Mouse (Mus musculus): Measurements from ENCODE around the gene Lamb3. TPM values are rescaled to one million over a fixed set of nuclear protein-coding genes. Genes with fewer than 3 reads are reported as not detected.

Lamb3 gene
- total and polyA plus RNA-seq, 3 experiments, result 10.1 to 14.6 (median 12.3) TPM

DNA sequence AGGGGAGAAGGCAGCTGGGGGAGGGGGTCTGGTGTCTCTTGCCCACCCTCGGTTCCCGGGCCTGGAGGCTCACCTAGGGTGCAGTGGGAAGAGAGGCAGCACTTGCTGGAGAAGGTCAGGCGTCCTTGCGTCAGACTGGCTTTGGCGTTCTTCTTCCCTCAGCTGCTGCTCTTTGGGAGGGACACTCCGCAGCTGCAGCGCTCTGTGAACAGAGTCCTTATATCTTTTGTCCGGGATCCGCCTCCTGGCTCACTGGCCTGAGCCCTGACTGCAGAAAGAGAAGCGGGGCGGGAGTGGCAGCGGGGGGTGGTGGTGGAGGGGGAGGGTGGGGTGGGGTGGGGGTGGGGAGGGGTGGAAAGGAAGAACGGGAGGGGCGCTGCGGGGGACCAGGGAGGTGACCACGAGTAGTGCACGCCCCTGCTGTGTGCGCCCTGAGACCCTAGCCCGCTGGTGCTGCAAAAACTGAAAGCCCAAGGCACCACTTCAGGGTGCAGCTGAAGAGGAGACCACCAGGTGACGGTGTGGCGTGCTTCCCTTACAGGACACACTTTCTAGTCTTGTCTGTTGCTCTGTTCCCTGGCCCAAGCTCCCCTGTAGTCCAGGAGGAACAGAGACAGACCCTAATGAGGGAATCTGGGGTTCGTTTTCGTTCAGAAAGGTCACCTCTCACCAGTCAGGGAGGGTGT lies 65.6 kb downstream of the Lamb3 start, which contains the start of gene G0s2:
Gene G0s2, minus strand, starts transcription at position 302 of the 686 bp plus-strand sequence.
- H3K27ac ChIP-seq (ENCODE audit: insufficient read depth, low read depth), result no peak within 1 kb of the TSS
- in situ Hi-C loops (cut with MboI; ENCODE audit: low pct_ligation_motif_present, low pct_unique_long_range_greater_than_20kb, low sequenced_read_pairs), result no loop called here
- no peaks in the 10 kb centered on the region for H3K79me2 ChIP-seq (replicated peaks; ENCODE audit: control insufficient read depth, extremely low read depth, insufficient read depth, poor library complexity, severe bottlenecking)
- TF ChIP-seq MXI1 (IDR thresholded peaks at IDR 0.05; ENCODE audit: low read depth, low read length) (no peak), ZNF384 (IDR thresholded peaks at IDR 0.05; ENCODE audit: low read depth, low read length) (no peak), GABPA (IDR thresholded peaks at IDR 0.05; ENCODE audit: insufficient replicate concordance, low read depth, low read length) (no peak)
- no peaks in the 10 kb centered on the region for H3K27me3 ChIP-seq (replicated peaks)
- no peaks in the 10 kb centered on the region for H3K9me3 ChIP-seq (replicated peaks; ENCODE audit: low read length)
- H3K9ac ChIP-seq (ENCODE audit: insufficient read depth, low read depth), result no peak within 1 kb of the TSS
- H3K36me3 ChIP-seq (replicated peaks in 1 of 2; ENCODE audit: control insufficient read depth in 1 of 2, insufficient read depth in 1 of 2, low read length in 1 of 2), result peaks cover 0 to 30% of the 10 kb centered on the region in 2 experiments
- dilution Hi-C loops (cut with MboI; ENCODE audit: extremely low pct_ligation_motif_present, extremely low pct_unique_long_range_greater_than_20kb, low sequenced_read_pairs), result no loop called here
- no peak within 1 kb of the TSS for H3K4me3 ChIP-seq (replicated peaks in 1 of 3; ENCODE audit: low read depth in 2 of 3, low read length in 2 of 3, poor library complexity in 1 of 3)
- H3K4me2 ChIP-seq (ENCODE audit: insufficient read depth, low read depth, poor library complexity, severe bottlenecking), result no peak within 1 kb of the TSS
- H3K4me1 ChIP-seq (ENCODE audit: control insufficient read depth in 1 of 2, insufficient read depth in 2 of 2), result peaks cover 10 to 33% of the 10 kb centered on the region in 2 experiments
- DNase-seq (ENCODE audit: extremely low read depth), result no peak

DNA sequence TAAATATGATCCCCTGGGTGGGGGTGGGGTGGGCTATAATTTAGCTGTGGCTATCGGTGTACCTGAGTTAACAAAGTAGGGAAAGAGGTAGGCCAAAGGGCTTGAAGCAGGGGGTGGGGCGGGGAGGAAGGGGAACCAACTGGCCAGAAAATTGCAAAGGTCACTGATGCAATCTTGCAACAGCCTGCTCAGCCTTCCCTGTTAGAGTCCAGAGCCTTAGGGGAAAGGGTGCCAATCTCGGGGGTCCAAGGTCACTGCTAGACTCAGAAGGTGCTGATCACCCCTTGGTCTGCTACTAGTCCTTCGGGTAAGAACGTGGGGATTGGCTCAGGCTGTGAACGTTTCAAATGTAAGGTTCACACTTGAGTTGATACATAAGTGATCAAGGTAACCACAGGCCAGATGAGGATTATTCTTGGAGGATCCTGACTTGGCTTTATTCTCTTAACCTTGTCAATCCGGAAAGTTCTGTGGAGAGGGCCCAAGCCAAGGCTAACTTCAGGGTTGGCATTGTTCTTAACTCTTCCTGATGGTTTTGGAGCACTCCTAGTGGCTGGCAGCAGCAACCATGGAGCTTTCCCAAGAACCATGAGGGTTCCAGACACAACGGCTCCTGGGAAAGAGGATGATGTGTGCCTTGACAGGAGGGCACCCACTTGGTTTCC lies 67.0 kb downstream of the Lamb3 start:
- Histone ChIP-seq H3K27ac (ENCODE audit: insufficient read depth, low read depth) (no peak overlapping the region), H3K4me1 (ENCODE audit: control insufficient read depth in 1 of 2, insufficient read depth in 2 of 2) (peaks cover 10 to 33% of the 10 kb centered on the region in 2 experiments), H3K9me3 (replicated peaks; ENCODE audit: low read length) (no peaks in the 10 kb centered on the region), H3K79me2 (replicated peaks; ENCODE audit: control insufficient read depth, extremely low read depth, insufficient read depth, poor library complexity, severe bottlenecking) (no peaks in the 10 kb centered on the region), H3K4me2 (ENCODE audit: insufficient read depth, low read depth, poor library complexity, severe bottlenecking) (no peak overlapping the region), H3K9ac (ENCODE audit: insufficient read depth, low read depth) (peak overlapping the region; percentile 23; the same call in 1 of the 2 replicates), H3K36me3 (replicated peaks in 1 of 2; ENCODE audit: control insufficient read depth in 1 of 2, insufficient read depth in 1 of 2, low read length in 1 of 2) (peaks cover 0 to 23% of the 10 kb centered on the region in 2 experiments), H3K27me3 (replicated peaks) (no peaks in the 10 kb centered on the region), H3K4me3 (replicated peaks in 1 of 3; ENCODE audit: low read depth in 2 of 3, low read length in 2 of 3, poor library complexity in 1 of 3) (no peak overlapping the region)
- TF ChIP-seq POLR2A (IDR thresholded peaks at IDR 0.05; ENCODE audit: low read depth, low read length) (no peak), MYC (IDR thresholded peaks at IDR 0.05; ENCODE audit: low read depth, low read length) (no peak), ZC3H11A (IDR thresholded peaks at IDR 0.05; ENCODE audit: low read depth, low read length) (no peak), MAFK (IDR thresholded peaks at IDR 0.05; ENCODE audit: insufficient replicate concordance, low read length) (no peak), RCOR1 (conservative IDR thresholded peaks at IDR 0.05; ENCODE audit: low read depth, low read length) (no peak), CTCF (conservative IDR thresholded peaks at IDR 0.05 in 1 of 2, IDR thresholded peaks at IDR 0.05 in 1 of 2; ENCODE audit: low read depth in 2 of 2, low read length in 2 of 2) (no peak), PAX5 (IDR thresholded peaks at IDR 0.05; ENCODE audit: low read length) (no peak), NRF1 (IDR thresholded peaks at IDR 0.05; ENCODE audit: low read depth, low read length) (no peak), IRF4 (IDR thresholded peaks at IDR 0.05; ENCODE audit: low read depth, low read length) (no peak), E2F4 (IDR thresholded peaks at IDR 0.05; ENCODE audit: insufficient replicate concordance, low read depth, low read length) (no peak), CHD1 (IDR thresholded peaks at IDR 0.05; ENCODE audit: low read depth, low read length) (no peak), USF2 (conservative IDR thresholded peaks at IDR 0.05; ENCODE audit: low read depth, low read length) (no peak), NELFE (IDR thresholded peaks at IDR 0.05; ENCODE audit: low read depth, low read length) (no peak)
- in situ Hi-C loops (cut with MboI; ENCODE audit: low pct_ligation_motif_present, low pct_unique_long_range_greater_than_20kb, low sequenced_read_pairs), result no loop called here
- DNase-seq (ENCODE audit: extremely low read depth), result peak; percentile 10
- dilution Hi-C loops (cut with MboI; ENCODE audit: extremely low pct_ligation_motif_present, extremely low pct_unique_long_range_greater_than_20kb, low sequenced_read_pairs), result no loop called here

All from CH12.LX (cell line).